Mouse (Mus musculus): ENCODE results near the gene Tgfb2. TPM values are rescaled to one million over a fixed set of nuclear protein-coding genes. Genes with fewer than 3 reads are reported as not detected.

Tgfb2 gene
- polyA plus RNA-seq, 1 experiment = 5.6 TPM

GRCm38 (mm10) chr1:186721846-186722245 is 16.1 kb upstream of the Tgfb2 start:
- TF ChIP-seq POLR2A (IDR thresholded peaks at IDR 0.05; ENCODE audit: borderline replicate concordance, extremely low read depth, low read depth, low read length) (no peak), CTCF (IDR thresholded peaks at IDR 0.05; ENCODE audit: insufficient read depth, low read length) (peak; percentile 100)
- Histone ChIP-seq H3K4me3 (replicated peaks; ENCODE audit: extremely low read depth, low read depth, low read length) (no peak overlapping the region), H3K4me1 (ENCODE audit: control insufficient read depth, insufficient read depth, low read length) (no peaks in the 10 kb centered on the region)
- DNase-seq = peak; percentile 88
- WGBS = 29% methylated on average over 12 of the region's 12 CpGs

- H3K4me1 ChIP-seq (ENCODE audit: control insufficient read depth, insufficient read depth, low read length) = no peaks in the 10 kb centered on the region
- no peak for DNase-seq
- 96% methylated on average over 11 of the region's 11 CpGs for WGBS
- H3K4me3 ChIP-seq (replicated peaks; ENCODE audit: extremely low read depth, low read depth, low read length) = no peak overlapping the region
- no peak for TF ChIP-seq POLR2A (IDR thresholded peaks at IDR 0.05; ENCODE audit: borderline replicate concordance, extremely low read depth, low read depth, low read length)
- TF ChIP-seq CTCF (IDR thresholded peaks at IDR 0.05; ENCODE audit: insufficient read depth, low read length) = no peak
Observed at GRCm38 (mm10) chr1:186721166-186721565, 15.4 kb upstream of the Tgfb2 start.

- TF ChIP-seq POLR2A (IDR thresholded peaks at IDR 0.05; ENCODE audit: borderline replicate concordance, extremely low read depth, low read depth, low read length) (no peak), CTCF (IDR thresholded peaks at IDR 0.05; ENCODE audit: insufficient read depth, low read length) (no peak)
- H3K4me1 ChIP-seq (ENCODE audit: control insufficient read depth, insufficient read depth, low read length) = no peaks in the 10 kb centered on the region
- H3K4me3 ChIP-seq (replicated peaks; ENCODE audit: extremely low read depth, low read depth, low read length) = no peak overlapping the region
- WGBS = 94% methylated on average over 9 of the region's 9 CpGs
- no peak for DNase-seq
Observed at GRCm38 (mm10) chr1:186719708-186720107, 13.9 kb upstream of the Tgfb2 start.

GRCm38 (mm10) chr1:186718881-186719280 is 13.1 kb upstream of the Tgfb2 start:
- DNase-seq = no peak
- Histone ChIP-seq H3K4me3 (replicated peaks; ENCODE audit: extremely low read depth, low read depth, low read length) (no peak overlapping the region), H3K4me1 (ENCODE audit: control insufficient read depth, insufficient read depth, low read length) (no peaks in the 10 kb centered on the region)
- 61% methylated on average over 5 of the region's 5 CpGs for WGBS
- TF ChIP-seq CTCF (IDR thresholded peaks at IDR 0.05; ENCODE audit: insufficient read depth, low read length) = no peak
- no peak for TF ChIP-seq POLR2A (IDR thresholded peaks at IDR 0.05; ENCODE audit: borderline replicate concordance, extremely low read depth, low read depth, low read length)

- no peaks in the 10 kb centered on the region for H3K4me1 ChIP-seq (ENCODE audit: control insufficient read depth, insufficient read depth, low read length)
- WGBS = 69% methylated on average over 17 of the region's 17 CpGs
- TF ChIP-seq CTCF (IDR thresholded peaks at IDR 0.05; ENCODE audit: insufficient read depth, low read length) = no peak
- TF ChIP-seq POLR2A (IDR thresholded peaks at IDR 0.05; ENCODE audit: borderline replicate concordance, extremely low read depth, low read depth, low read length) = no peak
- no peak for DNase-seq
- H3K4me3 ChIP-seq (replicated peaks; ENCODE audit: extremely low read depth, low read depth, low read length) = no peak overlapping the region
Observed at GRCm38 (mm10) chr1:186714980-186715896, 9.4 kb upstream of the Tgfb2 start.

- 84% methylated on average over 4 of the region's 4 CpGs for WGBS
- no peaks in the 10 kb centered on the region for H3K4me1 ChIP-seq (ENCODE audit: control insufficient read depth, insufficient read depth, low read length)
- TF ChIP-seq POLR2A (IDR thresholded peaks at IDR 0.05; ENCODE audit: borderline replicate concordance, extremely low read depth, low read depth, low read length) (no peak), CTCF (IDR thresholded peaks at IDR 0.05; ENCODE audit: insufficient read depth, low read length) (no peak)
- no peak overlapping the region for H3K4me3 ChIP-seq (replicated peaks; ENCODE audit: extremely low read depth, low read depth, low read length)
- DNase-seq = no peak
Observed at GRCm38 (mm10) chr1:186714215-186714614, 8.4 kb upstream of the Tgfb2 start.

GRCm38 (mm10) chr1:186712802-186713471 is 7.1 kb upstream of the Tgfb2 start:
- DNase-seq = no peak
- no peaks in the 10 kb centered on the region for H3K4me1 ChIP-seq (ENCODE audit: control insufficient read depth, insufficient read depth, low read length)
- WGBS = 2% methylated on average over 3 of the region's 3 CpGs
- no peak for TF ChIP-seq POLR2A (IDR thresholded peaks at IDR 0.05; ENCODE audit: borderline replicate concordance, extremely low read depth, low read depth, low read length)
- peak; percentile 48; the same call in 1 of the 2 replicates for TF ChIP-seq CTCF (IDR thresholded peaks at IDR 0.05; ENCODE audit: insufficient read depth, low read length)
- H3K4me3 ChIP-seq (replicated peaks; ENCODE audit: extremely low read depth, low read depth, low read length) = no peak overlapping the region

GRCm38 (mm10) chr1:186705203-186705914 is 430 bp downstream of the Tgfb2 start:
- under 1% methylated on average over 65 of the region's 65 CpGs for WGBS
- Histone ChIP-seq H3K4me3 (replicated peaks; ENCODE audit: extremely low read depth, low read depth, low read length) (peak overlapping the region; percentile 61), H3K4me1 (ENCODE audit: control insufficient read depth, insufficient read depth, low read length) (peaks cover 4% of the 10 kb centered on the region; the same call in 1 of the 2 replicates)
- TF ChIP-seq POLR2A (IDR thresholded peaks at IDR 0.05; ENCODE audit: borderline replicate concordance, extremely low read depth, low read depth, low read length) (peak; percentile 34; the same call in 1 of the 2 replicates), CTCF (IDR thresholded peaks at IDR 0.05; ENCODE audit: insufficient read depth, low read length) (no peak)
- peak; percentile 66 for DNase-seq
